Mouse (Mus musculus) brain, embryonic 14.5 days (tissue): ENCODE measurements around the gene Cask.

ENCODE experiments used
- CTCF ChIP-seq: fragments of 200-500 bp; IDR thresholded peaks from 2 replicates; pipeline ENCODE4 v1.5.1; 2012; ENCODE audit warnings: inconsistent platforms, mild to moderate bottlenecking, moderate library complexity, borderline replicate concordance; ENCODE audit not compliant: insufficient read depth, insufficient read length; ENCODE audit errors: extremely low read depth
- POLR2A ChIP-seq: fragments of 200-500 bp; IDR thresholded peaks from 2 replicates; pipeline ENCODE4 v1.6.1; 2012; ENCODE audit warnings: mild to moderate bottlenecking, inconsistent platforms, borderline replicate concordance; ENCODE audit not compliant: poor library complexity, insufficient read depth, insufficient read length, severe bottlenecking; ENCODE audit errors: extremely low read depth

DNA sequence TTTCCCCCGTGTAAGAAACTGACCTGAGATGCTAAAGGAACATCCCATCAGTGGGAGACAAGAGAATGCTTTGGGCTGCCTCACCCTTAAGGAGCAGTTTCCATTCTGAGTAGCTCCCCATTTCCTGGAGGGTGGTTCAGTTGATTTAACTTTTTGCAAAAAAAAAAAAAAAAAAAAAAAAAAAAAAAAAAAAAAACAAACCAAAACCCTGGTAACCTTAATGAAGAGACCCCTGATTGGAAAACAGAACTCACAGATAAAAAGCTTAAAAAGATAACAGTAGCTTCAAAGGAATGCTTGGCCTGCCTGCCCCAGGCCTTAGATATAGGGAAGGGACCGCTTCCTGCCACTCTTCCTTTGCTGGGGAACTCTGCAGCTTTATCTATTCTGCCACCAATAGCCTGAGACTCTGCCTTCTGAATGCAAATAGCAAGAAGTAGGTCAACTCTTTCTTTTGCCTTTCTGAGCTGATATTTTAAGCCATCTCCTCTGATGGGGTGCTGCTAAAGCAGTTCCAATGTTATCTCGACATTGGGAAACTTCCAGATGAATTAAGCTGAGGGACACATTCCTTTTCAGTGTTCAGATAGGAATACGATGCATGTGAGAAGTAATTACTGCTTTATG, 332.3 kb downstream of the Cask start:
- no peak for TF ChIP-seq CTCF
- no peak for TF ChIP-seq POLR2A
